Mouse (Mus musculus): ENCODE measurements around the gene Vtn. TPM values are rescaled to one million over a fixed set of nuclear protein-coding genes. Genes with fewer than 3 reads are reported as not detected.

Gene Vtn
- polyA plus RNA-seq, 1 experiment from 2014 or later, result 10.1 TPM

- Histone ChIP-seq H3K9me3 (ENCODE audit: low read length) (no peaks in the 10 kb centered on the region), H3K4me3 (ENCODE audit: low read depth, low read length) (no peak within 1 kb of the TSS), H3K9ac (replicated peaks; ENCODE audit: low read depth) (no peak within 1 kb of the TSS), H3K36me3 (ENCODE audit: insufficient read depth, low read length) (peaks cover 14% of the 10 kb centered on the region), H3K27me3 (replicated peaks; ENCODE audit: insufficient read depth, low read length) (peaks cover 8% of the 10 kb centered on the region; the same call in 1 of the 2 replicates), H3K4me2 (replicated peaks; ENCODE audit: low read depth, low read length) (no peak within 1 kb of the TSS), H3K27ac (ENCODE audit: low read length) (no peak within 1 kb of the TSS), H3K4me1 (ENCODE audit: insufficient read depth, low read depth, low read length) (no peaks in the 10 kb centered on the region)
- DNase-seq (ENCODE audit: low spot score) (no peak), ATAC-seq (no peak)
- WGBS, result 57% methylated on average over 7 of the region's 7 CpGs
- no peak for TF ChIP-seq CTCF (IDR thresholded peaks at IDR 0.05)
- no peak for TF ChIP-seq EP300 (IDR thresholded peaks at IDR 0.05)
Measured at GRCm38 (mm10) chr11:78502909-78503650, 4.2 kb downstream of the Vtn start, which contains the start of gene Sebox. Sebox (plus strand) TSS chr11:78503447.

DNA sequence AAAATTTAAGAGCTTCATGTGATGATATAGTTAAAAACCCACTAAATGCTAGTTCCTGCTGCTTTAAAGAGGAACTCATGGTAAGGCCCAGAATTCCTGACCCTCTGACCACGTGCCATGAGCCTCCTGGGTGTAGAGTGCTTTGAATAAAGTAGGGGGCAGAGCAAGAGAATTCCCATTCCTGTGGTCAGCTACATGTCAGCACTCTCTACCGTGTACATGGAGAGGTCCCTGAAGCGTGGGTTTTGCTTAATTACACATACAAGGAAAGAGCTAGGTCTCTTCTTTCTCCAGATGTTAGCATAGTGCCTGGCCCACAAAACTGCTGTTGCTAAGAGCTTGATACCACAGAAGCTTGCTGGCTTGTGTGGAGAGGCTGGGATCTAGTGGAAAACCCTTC, 6.5 kb downstream of the Vtn start:
- Histone ChIP-seq H3K4me2 (replicated peaks; ENCODE audit: low read depth, low read length) (no peak overlapping the region), H3K36me3 (ENCODE audit: insufficient read depth, low read length) (peaks cover 20% of the 10 kb centered on the region), H3K27me3 (replicated peaks; ENCODE audit: insufficient read depth, low read length) (no peaks in the 10 kb centered on the region), H3K4me1 (ENCODE audit: insufficient read depth, low read depth, low read length) (no peaks in the 10 kb centered on the region), H3K4me3 (ENCODE audit: low read depth, low read length) (no peak overlapping the region), H3K27ac (ENCODE audit: low read length) (no peak overlapping the region), H3K9ac (replicated peaks; ENCODE audit: low read depth) (no peak overlapping the region), H3K9me3 (ENCODE audit: low read length) (no peaks in the 10 kb centered on the region)
- no peak for TF ChIP-seq EP300 (IDR thresholded peaks at IDR 0.05)
- no peak for TF ChIP-seq CTCF (IDR thresholded peaks at IDR 0.05)
- WGBS, result 79% methylated on average over 3 of the region's 3 CpGs
- ATAC-seq (no peak), DNase-seq (ENCODE audit: low spot score) (no peak)

DNA sequence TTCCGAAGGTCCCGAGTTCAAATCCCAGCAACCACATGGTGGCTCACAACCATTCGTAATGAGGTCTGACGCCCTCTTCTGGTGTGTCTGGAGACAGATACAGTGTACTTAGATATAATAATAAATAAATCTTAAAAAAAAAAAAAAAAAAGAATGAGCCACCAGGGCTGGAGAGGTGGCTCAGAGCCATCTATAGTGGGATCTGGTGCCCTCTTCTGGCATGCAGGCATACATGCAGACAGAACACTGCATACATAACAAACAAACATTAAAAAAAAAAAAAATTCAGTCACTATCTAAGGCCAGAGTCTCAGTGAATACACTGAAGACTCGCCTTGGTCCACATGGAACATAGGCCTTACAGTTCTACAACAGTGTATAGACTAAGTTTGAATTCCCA, 10.3 kb downstream of the Vtn start:
- Histone ChIP-seq H3K9ac (replicated peaks; ENCODE audit: low read depth) (no peak overlapping the region), H3K4me1 (ENCODE audit: insufficient read depth, low read depth, low read length) (peaks cover 3% of the 10 kb centered on the region; the same call in 1 of the 2 replicates), H3K36me3 (ENCODE audit: insufficient read depth, low read length) (peaks cover 20% of the 10 kb centered on the region), H3K9me3 (ENCODE audit: low read length) (no peaks in the 10 kb centered on the region), H3K4me3 (ENCODE audit: low read depth, low read length) (no peak overlapping the region), H3K4me2 (replicated peaks; ENCODE audit: low read depth, low read length) (no peak overlapping the region), H3K27me3 (replicated peaks; ENCODE audit: insufficient read depth, low read length) (no peaks in the 10 kb centered on the region), H3K27ac (ENCODE audit: low read length) (no peak overlapping the region)
- TF ChIP-seq CTCF (IDR thresholded peaks at IDR 0.05) (peak; percentile 53), EP300 (IDR thresholded peaks at IDR 0.05) (no peak)
- WGBS, result 82% methylated on average over 5 of the region's 5 CpGs
- DNase-seq (ENCODE audit: low spot score) (peak; percentile 33), ATAC-seq (no peak)

GRCm38 (mm10) chr11:78512025-78512957, 13.4 kb downstream of the Vtn start, which contains the start of the genes Tmem199 and Poldip2:
Tmem199 (minus strand) TSS chr11:78512172.
Poldip2 (plus strand) TSS chr11:78512193.
- ATAC-seq, result peak; percentile 99
- Histone ChIP-seq H3K9me3 (ENCODE audit: low read length) (no peaks in the 10 kb centered on the region), H3K4me3 (ENCODE audit: low read depth, low read length) (peak within 1 kb of the TSS; percentile 77), H3K27ac (ENCODE audit: low read length) (peak within 1 kb of the TSS; percentile 88), H3K36me3 (ENCODE audit: insufficient read depth, low read length) (peaks cover 29% of the 10 kb centered on the region), H3K9ac (replicated peaks; ENCODE audit: low read depth) (peak within 1 kb of the TSS; percentile 94), H3K27me3 (replicated peaks; ENCODE audit: insufficient read depth, low read length) (no peaks in the 10 kb centered on the region), H3K4me1 (ENCODE audit: insufficient read depth, low read depth, low read length) (peaks cover 3% of the 10 kb centered on the region; the same call in 1 of the 2 replicates), H3K4me2 (replicated peaks; ENCODE audit: low read depth, low read length) (peak within 1 kb of the TSS; percentile 89)
- no peak for TF ChIP-seq EP300 (IDR thresholded peaks at IDR 0.05)
- no peak for TF ChIP-seq CTCF (IDR thresholded peaks at IDR 0.05)
- under 1% methylated on average over 43 of the region's 67 CpGs for WGBS
- peak; percentile 96 for DNase-seq (ENCODE audit: low spot score)

DNA sequence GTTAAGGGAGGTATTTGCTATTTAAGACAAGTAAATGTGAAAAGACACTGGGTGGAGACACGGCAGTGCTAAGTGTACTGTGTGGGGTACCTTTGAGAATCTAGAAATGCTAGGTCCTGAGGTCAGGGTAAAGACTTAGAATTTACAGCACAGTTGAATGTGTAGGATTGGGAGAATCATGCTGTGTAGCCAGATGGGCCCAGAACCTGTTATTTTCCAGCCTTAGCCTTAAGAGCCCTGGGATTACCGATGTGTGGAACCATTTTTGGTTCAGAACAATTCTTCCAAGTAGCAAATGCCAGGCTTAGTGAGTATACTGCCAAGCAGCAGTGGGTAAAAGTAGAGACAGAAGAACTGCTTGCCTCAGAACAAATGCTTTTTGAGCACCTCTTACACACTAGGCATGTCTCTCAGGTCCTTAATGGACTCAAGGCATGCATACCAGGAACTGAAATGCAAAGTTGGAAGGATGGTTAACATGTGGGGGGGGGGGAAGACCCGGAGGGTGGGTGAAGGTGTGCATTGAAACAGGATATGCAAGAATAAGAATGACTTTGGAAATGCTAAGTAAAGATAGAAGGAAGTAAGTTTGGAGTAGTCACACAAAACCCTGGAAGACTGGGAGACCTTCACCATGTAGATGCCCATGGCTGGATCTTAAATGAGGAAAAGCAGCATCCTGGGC, 14.4 kb downstream of the Vtn start:
- TF ChIP-seq CTCF (IDR thresholded peaks at IDR 0.05) (no peak), EP300 (IDR thresholded peaks at IDR 0.05) (no peak)
- Histone ChIP-seq H3K27me3 (replicated peaks; ENCODE audit: insufficient read depth, low read length) (no peaks in the 10 kb centered on the region), H3K9me3 (ENCODE audit: low read length) (no peaks in the 10 kb centered on the region), H3K4me1 (ENCODE audit: insufficient read depth, low read depth, low read length) (peaks cover 3% of the 10 kb centered on the region; the same call in 1 of the 2 replicates), H3K4me2 (replicated peaks; ENCODE audit: low read depth, low read length) (peak overlapping the region; percentile 89), H3K27ac (ENCODE audit: low read length) (no peak overlapping the region), H3K4me3 (ENCODE audit: low read depth, low read length) (peak overlapping the region; percentile 77), H3K36me3 (ENCODE audit: insufficient read depth, low read length) (peaks cover 19% of the 10 kb centered on the region), H3K9ac (replicated peaks; ENCODE audit: low read depth) (peak overlapping the region; percentile 94)
- 54% methylated on average over 3 of the region's 3 CpGs for WGBS
- ATAC-seq (no peak), DNase-seq (ENCODE audit: low spot score) (no peak)
